15 mouse cellular contexts compared by ENCODE assay signal in genomic region chr8:46374092-46374491, GRCm38 (mm10).
"Had no signal": no experiment of that assay in that cellular context is flagged by ENCODE, and none has a peak within 500 bp of the region (broad histone marks: within the 10 kb centered on the region; RNA-seq: fewer than 3 reads in every experiment).

No protein-coding gene starts in this region.

- H3K9me3 ChIP-seq: neural tube, embryonic 12.5 days; neural tube, embryonic 15.5 days; stomach, embryonic 15.5 days had no signal

- H3K4me1 ChIP-seq: neural tube, embryonic 12.5 days; neural tube, embryonic 13.5 days; neural tube, embryonic 15.5 days; stomach, embryonic 15.5 days had no signal

- DNase-seq: retina, postnatal 1 day; right cerebral cortex, adult 18-20 months; right cerebral cortex, postnatal 25 days; right cerebral cortex, postnatal 4 days; spleen, adult 18-20 months; thymus, adult 18-20 months; thymus, adult 2 months; thymus, postnatal 14 days; thymus, postnatal 25 days; thymus, postnatal 36 days; thymus, postnatal 4 days had no signal

- H3K36me3 ChIP-seq: neural tube, embryonic 12.5 days; neural tube, embryonic 13.5 days; neural tube, embryonic 15.5 days; stomach, embryonic 15.5 days had no signal

- H3K27me3 ChIP-seq: neural tube, embryonic 12.5 days; neural tube, embryonic 13.5 days; neural tube, embryonic 15.5 days; stomach, embryonic 15.5 days had no signal

- H3K4me3 ChIP-seq: neural tube, embryonic 12.5 days; neural tube, embryonic 13.5 days; neural tube, embryonic 15.5 days; stomach, embryonic 15.5 days had no signal
